Mouse (Mus musculus) bone marrow, adult 2 months (tissue): ENCODE data around the gene Zfp704.

Source experiments
- CTCF ChIP-seq: fragments of 200-500 bp; IDR thresholded peaks from 2 replicates; pipeline ENCODE4 v1.5.1; 2011; ENCODE audit warnings: low read length, control low read depth; ENCODE audit not compliant: control insufficient read depth, insufficient read depth
- POLR2A ChIP-seq: fragments of 200-500 bp; IDR thresholded peaks from 2 replicates; pipeline ENCODE4 v1.6.1; 2011; ENCODE audit warnings: low read depth, mild to moderate bottlenecking, control low read depth, low read length, borderline replicate concordance; ENCODE audit not compliant: control insufficient read depth

GRCm38 (mm10) chr3:9461660-9462059 lies 148.2 kb downstream of the Zfp704 start:
- TF ChIP-seq CTCF: no peak
- TF ChIP-seq POLR2A: no peak
